Mouse (Mus musculus): ENCODE data around the gene Traf3. TPM values are rescaled to one million over a fixed set of nuclear protein-coding genes. Genes with fewer than 3 reads are reported as not detected.

The Traf3 gene
- polyA plus RNA-seq, 1 experiment = 20.2 TPM

DNA sequence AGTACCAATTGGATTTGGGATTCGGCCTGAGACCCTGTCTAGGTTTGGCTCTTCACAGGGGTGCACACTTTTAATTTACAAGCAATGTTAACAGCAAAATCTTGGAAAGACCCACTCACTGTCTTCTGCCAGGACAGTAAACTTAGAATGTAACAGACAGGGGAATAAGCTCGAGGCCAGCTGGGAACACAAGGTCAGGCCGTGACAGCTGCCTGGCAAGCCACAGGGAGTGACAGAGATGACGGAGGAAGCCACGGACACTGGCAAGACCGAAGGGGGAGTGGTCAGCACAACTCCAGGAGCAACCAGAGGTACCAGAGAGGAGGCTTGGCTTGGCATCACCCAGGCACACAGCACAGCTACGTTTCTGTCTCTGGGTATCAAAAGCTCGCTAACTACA lies 140.7 kb downstream of the Traf3 start:
- DNase-seq = no peak
- H3K4me1 ChIP-seq (ENCODE audit: control insufficient read depth, insufficient read depth, low read length) = no peaks in the 10 kb centered on the region
- no peak overlapping the region for H3K4me3 ChIP-seq (replicated peaks; ENCODE audit: extremely low read depth, low read depth, low read length)
- 71% methylated on average over 8 of the region's 8 CpGs for WGBS
- no peak for TF ChIP-seq POLR2A (IDR thresholded peaks at IDR 0.05; ENCODE audit: borderline replicate concordance, extremely low read depth, low read depth, low read length)
- TF ChIP-seq CTCF (IDR thresholded peaks at IDR 0.05; ENCODE audit: insufficient read depth, low read length) = no peak

DNA sequence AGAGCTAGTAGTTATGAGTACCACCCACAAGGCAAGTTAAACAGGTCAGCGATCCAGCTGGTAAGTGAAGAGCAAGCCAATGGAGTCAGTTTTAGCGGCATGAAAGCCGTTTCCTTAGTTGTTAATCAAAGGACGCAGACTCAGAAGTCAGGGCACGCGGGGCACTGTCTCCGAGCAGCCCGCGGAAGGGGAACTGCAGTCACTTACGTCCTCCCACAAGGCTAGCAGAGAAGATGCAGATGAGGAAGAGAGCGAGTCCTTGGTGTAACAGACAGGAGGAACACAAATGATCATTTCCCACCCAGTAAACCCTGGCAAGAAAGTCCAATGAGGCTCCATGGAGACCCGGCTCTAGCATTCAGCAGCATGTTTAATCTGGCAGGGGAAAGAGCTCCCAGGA lies 143.1 kb downstream of the Traf3 start:
- 71% methylated on average over 12 of the region's 12 CpGs for WGBS
- Histone ChIP-seq H3K4me3 (replicated peaks; ENCODE audit: extremely low read depth, low read depth, low read length) (no peak overlapping the region), H3K4me1 (ENCODE audit: control insufficient read depth, insufficient read depth, low read length) (no peaks in the 10 kb centered on the region)
- DNase-seq = no peak
- TF ChIP-seq POLR2A (IDR thresholded peaks at IDR 0.05; ENCODE audit: borderline replicate concordance, extremely low read depth, low read depth, low read length) (no peak), CTCF (IDR thresholded peaks at IDR 0.05; ENCODE audit: insufficient read depth, low read length) (no peak)

DNA sequence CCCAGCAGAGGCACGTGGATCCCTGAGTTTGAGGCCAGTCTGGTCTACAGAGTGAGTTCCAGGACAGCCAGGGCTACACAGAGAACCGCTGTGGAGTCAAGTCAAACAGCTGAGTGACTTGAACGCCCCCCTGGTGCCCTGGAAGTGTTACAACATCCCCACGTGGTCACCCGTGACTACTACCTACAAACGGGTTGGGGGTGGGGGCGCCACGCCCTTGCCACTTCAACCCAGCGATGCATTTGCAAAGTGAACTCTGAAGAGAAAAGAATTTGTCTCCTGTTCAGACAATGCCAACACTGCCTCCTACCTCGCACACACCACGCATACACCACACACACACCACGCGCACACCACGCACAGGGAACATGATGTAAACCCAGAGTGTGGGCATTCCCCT lies 143.8 kb downstream of the Traf3 start:
- Histone ChIP-seq H3K4me3 (replicated peaks; ENCODE audit: extremely low read depth, low read depth, low read length) (no peak overlapping the region), H3K4me1 (ENCODE audit: control insufficient read depth, insufficient read depth, low read length) (no peaks in the 10 kb centered on the region)
- WGBS = 71% methylated on average over 14 of the region's 14 CpGs
- no peak for DNase-seq
- TF ChIP-seq POLR2A (IDR thresholded peaks at IDR 0.05; ENCODE audit: borderline replicate concordance, extremely low read depth, low read depth, low read length) (no peak), CTCF (IDR thresholded peaks at IDR 0.05; ENCODE audit: insufficient read depth, low read length) (no peak)

DNA sequence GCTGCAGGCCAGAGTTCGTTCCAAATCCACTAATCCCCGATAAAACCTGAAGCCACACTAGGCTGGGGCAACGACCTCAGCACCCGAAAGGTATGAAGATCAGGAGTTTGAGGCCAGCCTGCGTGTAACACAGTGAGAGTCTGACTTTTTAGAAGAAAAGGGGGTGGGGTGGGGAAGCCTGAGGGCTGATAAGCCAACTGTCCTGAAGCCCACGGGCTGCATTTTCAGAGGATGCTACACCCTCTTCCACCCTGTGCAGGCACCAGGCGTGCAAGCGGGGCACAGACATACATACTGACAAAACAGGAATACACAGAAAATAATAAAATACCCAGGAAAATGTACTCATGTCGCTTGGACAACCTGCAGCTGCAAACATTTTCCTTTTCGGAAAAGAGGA lies 145.6 kb downstream of the Traf3 start:
- TF ChIP-seq POLR2A (IDR thresholded peaks at IDR 0.05; ENCODE audit: borderline replicate concordance, extremely low read depth, low read depth, low read length) (no peak), CTCF (IDR thresholded peaks at IDR 0.05; ENCODE audit: insufficient read depth, low read length) (no peak)

DNA sequence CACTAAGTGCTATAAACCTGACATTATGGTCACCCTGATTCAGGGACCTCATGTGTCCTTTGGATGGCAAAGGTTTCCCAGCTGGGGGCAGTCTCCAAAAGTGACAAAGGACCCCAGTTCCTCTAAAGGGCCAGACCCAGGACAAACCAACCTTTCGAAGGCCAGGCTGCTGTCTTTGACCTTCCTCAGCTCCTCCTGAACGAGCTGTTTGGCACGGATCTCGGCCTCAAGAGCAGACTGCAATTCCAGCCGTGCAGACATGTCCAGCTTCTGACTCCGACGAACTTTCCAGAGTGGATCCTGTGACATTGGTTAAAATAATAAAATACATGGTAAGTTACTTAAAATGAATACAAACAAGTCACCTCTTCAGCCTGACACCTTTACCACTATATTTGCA lies 148.1 kb downstream of the Traf3 start:
- 88% methylated on average over 7 of the region's 7 CpGs for WGBS
- H3K4me1 ChIP-seq (ENCODE audit: control insufficient read depth, insufficient read depth, low read length) = no peaks in the 10 kb centered on the region
- no peak for DNase-seq
- H3K4me3 ChIP-seq (replicated peaks; ENCODE audit: extremely low read depth, low read depth, low read length) = no peak overlapping the region
- TF ChIP-seq POLR2A (IDR thresholded peaks at IDR 0.05; ENCODE audit: borderline replicate concordance, extremely low read depth, low read depth, low read length) (no peak), CTCF (IDR thresholded peaks at IDR 0.05; ENCODE audit: insufficient read depth, low read length) (no peak)

More for the DNA sequence above, 145.6 kb downstream of the Traf3 start:
- DNase-seq = no peak
- WGBS = 90% methylated on average over 10 of the region's 10 CpGs
- no peaks in the 10 kb centered on the region for H3K4me1 ChIP-seq (ENCODE audit: control insufficient read depth, insufficient read depth, low read length)
- no peak overlapping the region for H3K4me3 ChIP-seq (replicated peaks; ENCODE audit: extremely low read depth, low read depth, low read length)

Other genes with a start within 250 kb of the Traf3 start
- 20.6 and 24.5 TPM in 2 replicates for gene Ankrd9, start 187.3 kb upstream of the Traf3 start, polyA plus RNA-seq (2012; rRNA removed)
- gene Rcor1, start 127.0 kb upstream of the Traf3 start, polyA plus RNA-seq (2012; rRNA removed) = 6.7 and 12.0 TPM in 2 replicates
- gene 4930595D18Rik, start 18.1 kb downstream of the Traf3 start, polyA plus RNA-seq (2012; rRNA removed) = not detected in 2 replicates
- 0.43 and 0.66 TPM in 2 replicates for gene Amn, start 104.7 kb downstream of the Traf3 start, polyA plus RNA-seq (2012; rRNA removed)
- 305 and 359 TPM in 2 replicates for gene Cdc42bpb, start 211.3 kb downstream of the Traf3 start, polyA plus RNA-seq (2012; rRNA removed)
- gene Lbhd2, start 240.4 kb downstream of the Traf3 start, polyA plus RNA-seq (2012; rRNA removed) = not detected in 2 replicates

All from lung, adult 2 months (tissue).